Mouse (Mus musculus): Measurements from ENCODE around the gene Bcat1.

- TF ChIP-seq CTCF (IDR thresholded peaks at IDR 0.05; ENCODE audit: extremely low read depth, insufficient read depth, low read length), result no peak
- TF ChIP-seq POLR2A (IDR thresholded peaks at IDR 0.05; ENCODE audit: extremely low read depth, insufficient read depth, low read length), result no peak
Observed at GRCm38 (mm10) chr6:145116098-145116672, 40.2 kb upstream of the Bcat1 start.

Measured in cortical plate, adult 2 months (tissue).